31 mouse cellular contexts compared by ENCODE assay signal in the genomic region with DNA sequence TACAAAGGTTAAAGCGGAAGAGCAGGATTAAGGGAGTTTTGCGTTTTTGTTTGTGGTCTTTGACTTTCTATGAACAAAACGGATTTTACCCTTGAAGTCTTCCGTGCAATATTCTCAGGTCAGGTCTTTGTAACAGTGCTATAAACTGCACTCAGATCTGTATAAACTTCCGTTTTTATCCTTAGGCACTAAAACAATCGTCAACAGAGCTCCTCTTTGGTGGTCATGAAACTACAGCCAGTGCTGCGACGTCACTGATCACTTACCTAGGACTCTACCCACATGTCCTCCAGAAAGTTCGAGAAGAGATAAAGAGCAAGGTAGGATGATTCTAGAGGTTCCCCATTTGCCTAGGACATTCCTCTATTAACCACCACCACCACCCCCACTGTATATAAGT. TPM values are rescaled to one million over a fixed set of nuclear protein-coding genes. Genes with fewer than 3 reads are reported as not detected.
DNase-seq lines count a peak whose midpoint lies in the region; ATAC-seq lines count a peak whose summit lies in the region.
"Had no signal": no experiment of that assay in that cellular context is flagged by ENCODE, and none has a peak within 500 bp of the region (broad histone marks: within the 10 kb centered on the region; RNA-seq: fewer than 3 reads in every experiment).

No protein-coding gene starts in this region.

- H3K9ac ChIP-seq in limb, embryonic 13.5 days = no peak overlapping the region
- H3K9ac ChIP-seq: embryonic facial prominence, embryonic 15.5 days; forebrain, embryonic 12.5 days had no signal

- no peak overlapping the region; the same call in 1 of the 2 replicates for H3K4me2 ChIP-seq in limb, embryonic 13.5 days (replicated peaks)

- peak; percentile 20 for DNase-seq in embryo, embryonic 10.5 days (ENCODE audit: low spot score)
- DNase-seq in embryo, embryonic 9.5 days (ENCODE audit: extremely low spot score) = no peak
- no peak for DNase-seq in limb, embryonic 10.5 days (ENCODE audit: low spot score)
- no peak for DNase-seq in embryonic facial prominence, embryonic 10.5 days (ENCODE audit: low spot score)
- DNase-seq in layer of hippocampus, postnatal 25 days (ENCODE audit: extremely low spot score in 1 of 2, low spot score in 1 of 2) = no peak
- DNase-seq: adrenal gland, postnatal 10 days; adrenal gland, postnatal 25 days; B cell, adult 2 months; cerebellum, adult 11 months; cerebellum, adult 18-20 months; cerebellum, adult 8-10 months; cerebellum, adult 9-11 months; cerebellum, postnatal 14 days; cerebellum, postnatal 36 days had no signal

- H3K4me1 ChIP-seq in limb, embryonic 13.5 days = peaks cover 37% of the 10 kb centered on the region
- peaks cover 38% of the 10 kb centered on the region for H3K4me1 ChIP-seq in limb, embryonic 10.5 days
- peaks cover 48% of the 10 kb centered on the region for H3K4me1 ChIP-seq in embryonic facial prominence, embryonic 10.5 days

- WGBS in limb, embryonic 13.5 days = 13% methylated on average over 9 of the region's 9 CpGs
- 14% methylated on average over 9 of the region's 9 CpGs for WGBS in limb, embryonic 10.5 days
- 16% methylated on average over 9 of the region's 9 CpGs for WGBS in embryonic facial prominence, embryonic 10.5 days

- ATAC-seq in limb, embryonic 13.5 days (ENCODE audit: low FRiP score, low read depth) = no peak
- ATAC-seq: activated CD4-positive, CD25-positive, alpha-beta regulatory T cell, adult 4 months; CD4-positive, CD25-positive, alpha-beta regulatory T cell, adult 4 months; forebrain, embryonic 14.5 days; Patski had no signal

- no peaks in the 10 kb centered on the region for H3K36me3 ChIP-seq in limb, embryonic 13.5 days
- H3K36me3 ChIP-seq in limb, embryonic 10.5 days = no peaks in the 10 kb centered on the region
- no peaks in the 10 kb centered on the region for H3K36me3 ChIP-seq in embryonic facial prominence, embryonic 10.5 days (replicated peaks)
- H3K36me3 ChIP-seq: embryonic facial prominence, embryonic 13.5 days; embryonic facial prominence, embryonic 15.5 days; forebrain, embryonic 10.5 days; forebrain, embryonic 12.5 days had no signal

- H3K4me3 ChIP-seq in limb, embryonic 13.5 days = peak overlapping the region; percentile 43; the same call in 1 of the 2 replicates
- no peak overlapping the region for H3K4me3 ChIP-seq in limb, embryonic 10.5 days
- H3K4me3 ChIP-seq in embryonic facial prominence, embryonic 10.5 days = peak overlapping the region; percentile 57; the same call in 1 of the 2 replicates
- H3K4me3 ChIP-seq: erythroblast, embryonic 14.5 days had no signal

- H3K9me3 ChIP-seq in limb, embryonic 13.5 days = no peaks in the 10 kb centered on the region
- no peaks in the 10 kb centered on the region for H3K9me3 ChIP-seq in limb, embryonic 10.5 days (replicated peaks)
- H3K9me3 ChIP-seq in embryonic facial prominence, embryonic 10.5 days = no peaks in the 10 kb centered on the region
- H3K9me3 ChIP-seq: embryonic facial prominence, embryonic 13.5 days; embryonic facial prominence, embryonic 15.5 days; forebrain, embryonic 10.5 days; forebrain, embryonic 12.5 days had no signal

- no peak overlapping the region for H3K27ac ChIP-seq in limb, embryonic 13.5 days
- no peak overlapping the region for H3K27ac ChIP-seq in limb, embryonic 10.5 days
- no peak overlapping the region for H3K27ac ChIP-seq in embryonic facial prominence, embryonic 10.5 days (replicated peaks)
- H3K27ac ChIP-seq: embryonic facial prominence, embryonic 13.5 days; embryonic facial prominence, embryonic 15.5 days; forebrain, embryonic 10.5 days; forebrain, embryonic 12.5 days had no signal

- peaks cover 90% of the 10 kb centered on the region for H3K27me3 ChIP-seq in limb, embryonic 13.5 days
- peaks cover 91% of the 10 kb centered on the region for H3K27me3 ChIP-seq in limb, embryonic 10.5 days (ENCODE audit: low read depth, poor library complexity, severe bottlenecking)
- H3K27me3 ChIP-seq in embryonic facial prominence, embryonic 10.5 days (replicated peaks; ENCODE audit: low read depth, poor library complexity, severe bottlenecking) = peaks cover 97% of the 10 kb centered on the region
- H3K27me3 ChIP-seq: CH12.LX, Patski had no signal

RNA-seq across cellular contexts. Expression of a gene that starts 2.1 kb away (rescaled TPM):
- 7.6 and 8.9 TPM in 2 replicates for polyA plus RNA-seq in limb, embryonic 13.5 days (2015; fragmentation: Nextera tagmentation; extraction: Ambion mirVana)
- 3.6 and 4.2 TPM in 2 replicates for polyA plus RNA-seq in limb, embryonic 10.5 days (2016; fragmentation: Nextera tagmentation; extraction: Ambion mirVana)
- polyA plus RNA-seq in embryonic facial prominence, embryonic 10.5 days (2016; fragmentation: Nextera tagmentation; extraction: Ambion mirVana) = 28.2 and 29.0 TPM in 2 replicates
- under 1 TPM; 0.26 to 0.86 TPM for total RNA-seq in layer of hippocampus, postnatal 25 days (2021)
- total RNA-seq: adrenal gland, adult 18-20 months; adrenal gland, postnatal 25 days; common myeloid progenitor, adult 5-6 weeks had no signal
- polyA plus RNA-seq: activated CD4-positive, CD25-positive, alpha-beta regulatory T cell, adult 4 months; CD4-positive, CD25-positive, alpha-beta regulatory T cell, adult 4 months; erythroblast, embryonic 14.5 days; forebrain, embryonic 14.5 days; forebrain, embryonic 16.5 days had no signal

RNA-seq across cellular contexts. Expression of a gene that starts 14.3 kb away (rescaled TPM):
- 0.14 and 0.24 TPM in 2 replicates for polyA plus RNA-seq in limb, embryonic 13.5 days (2015; fragmentation: Nextera tagmentation; extraction: Ambion mirVana)
- 0.49 TPM in 1 of 2 replicates, not detected in the other for polyA plus RNA-seq in limb, embryonic 10.5 days (2016; fragmentation: Nextera tagmentation; extraction: Ambion mirVana)
- polyA plus RNA-seq in embryonic facial prominence, embryonic 10.5 days (2016; fragmentation: Nextera tagmentation; extraction: Ambion mirVana) = 4.3 and 5.9 TPM in 2 replicates
- under 1 TPM; 0.15 to 0.28 TPM for total RNA-seq in layer of hippocampus, postnatal 25 days (2021)
- total RNA-seq: adrenal gland, adult 18-20 months; adrenal gland, postnatal 25 days; adrenal gland, postnatal 4 days; CH12.LX; common myeloid progenitor, adult 5-6 weeks had no signal
- polyA plus RNA-seq: activated CD4-positive, CD25-positive, alpha-beta regulatory T cell, adult 4 months; brain, embryonic 14.5 days; CD4-positive, CD25-positive, alpha-beta regulatory T cell, adult 4 months; erythroblast, embryonic 14.5 days; forebrain, embryonic 12.5 days; forebrain, embryonic 14.5 days; forebrain, embryonic 16.5 days; frontal cortex, adult 2 months had no signal
